Mouse (Mus musculus) neutrophil, adult 5-6 weeks (primary cell): ENCODE measurements at regions not wholly inside any gene's neighbourhood (a gene's known extent, or its start where the extent isn't known, plus 50 kb on each side); places are given as distances from the start of the nearest gene placed in this dataset.
"Not testable (repeated sequence)": the region's sequence is repeated elsewhere in the genome, so short reads cannot be mapped to it uniquely, and the experiment has no call there.

Source experiments
- ATAC-seq: fragments of 151-379, 151-347 bp; 2 replicates; pipeline ENCODE4 v1.8.0; 2017; ENCODE audit warnings: mild to moderate bottlenecking, moderate TSS enrichment; ENCODE audit not compliant: insufficient number of reproducible peaks, poor library complexity, low FRiP score, severe bottlenecking; ENCODE audit errors: extremely low read depth

GRCm38 (mm10) chr6:99927933-99928555 lies 201.9 kb upstream of the Prok2 start:
- no peak for ATAC-seq

- ATAC-seq: no peak
Measured at GRCm38 (mm10) chr6:99924181-99924580, 198.0 kb upstream of the Prok2 start.

- no peak for ATAC-seq
Measured at GRCm38 (mm10) chr6:99921966-99922365, 195.8 kb upstream of the Prok2 start.

GRCm38 (mm10) chr6:99919816-99920562 lies 193.8 kb upstream of the Prok2 start:
- ATAC-seq: no peak

GRCm38 (mm10) chr6:99918351-99918750 lies 192.2 kb upstream of the Prok2 start:
- ATAC-seq: no peak

- ATAC-seq: no peak
Measured at GRCm38 (mm10) chr6:99909921-99910320, 183.7 kb upstream of the Prok2 start.

GRCm38 (mm10) chr6:99909459-99909858 lies 183.3 kb upstream of the Prok2 start:
- ATAC-seq: no peak

- ATAC-seq: no peak
Measured at GRCm38 (mm10) chr6:99908066-99908465, 181.9 kb upstream of the Prok2 start.

- no peak for ATAC-seq
Measured at GRCm38 (mm10) chr6:99905194-99905593, 179.0 kb upstream of the Prok2 start.

- ATAC-seq: no peak
Measured at GRCm38 (mm10) chr6:99904607-99905006, 178.4 kb upstream of the Prok2 start.

GRCm38 (mm10) chr6:99904044-99904443 lies 177.9 kb upstream of the Prok2 start:
- ATAC-seq: not testable (repeated sequence)

- ATAC-seq: no peak
Measured at GRCm38 (mm10) chr6:99901564-99901963, 175.4 kb upstream of the Prok2 start.

- ATAC-seq: no peak
Measured at GRCm38 (mm10) chr6:99901146-99901545, 175.0 kb upstream of the Prok2 start.

- ATAC-seq: no peak
Measured at GRCm38 (mm10) chr6:99899704-99900103, 173.5 kb upstream of the Prok2 start.

GRCm38 (mm10) chr6:99898077-99898476 lies 171.9 kb upstream of the Prok2 start:
- ATAC-seq: no peak

- ATAC-seq: no peak
Measured at GRCm38 (mm10) chr6:99895558-99895957, 169.4 kb upstream of the Prok2 start.

GRCm38 (mm10) chr6:99893936-99894335 lies 167.7 kb upstream of the Prok2 start:
- ATAC-seq: no peak

GRCm38 (mm10) chr6:99892204-99892603 lies 166.0 kb upstream of the Prok2 start:
- no peak for ATAC-seq

- ATAC-seq: no peak
Measured at GRCm38 (mm10) chr6:99891790-99892189, 165.6 kb upstream of the Prok2 start.

GRCm38 (mm10) chr6:99890805-99891204 lies 164.6 kb upstream of the Prok2 start:
- no peak for ATAC-seq

GRCm38 (mm10) chr6:99889055-99889454 lies 162.9 kb upstream of the Prok2 start:
- no peak for ATAC-seq
